Mouse (Mus musculus) midbrain, embryonic 16.5 days (tissue): ENCODE data around the gene Olfr56. TPM values are rescaled to one million over a fixed set of nuclear protein-coding genes. Genes with fewer than 3 reads are reported as not detected.

Experiments
- ATAC-seq: fragments of 200-750 bp; cut with Nextera tagmentation; 2 replicates; pipeline ENCODE4 v1.8.0; 2017; ENCODE audit warnings: moderate TSS enrichment
- H3K27ac ChIP-seq: fragments of 300-500 bp; sonication (generic); 2 replicates; pipeline ENCODE4 v1.5.1; 2014; ENCODE audit warnings: mild to moderate bottlenecking, low read length, mixed read lengths
- H3K27me3 ChIP-seq: fragments of 300-500 bp; sonication (generic); 2 replicates; pipeline ENCODE4 v1.6.1; 2014; ENCODE audit warnings: low read depth, low read length, mixed read lengths; ENCODE audit not compliant: control insufficient read depth, insufficient read depth
- H3K36me3 ChIP-seq: fragments of 300-500 bp; sonication (generic); 2 replicates; pipeline ENCODE4 v1.6.1; 2014; ENCODE audit warnings: mild to moderate bottlenecking, low read length, moderate library complexity, mixed read lengths; ENCODE audit not compliant: control insufficient read depth, insufficient read depth
- H3K4me1 ChIP-seq: fragments of 300-500 bp; sonication (generic); 2 replicates; pipeline ENCODE4 v1.6.1; 2014; ENCODE audit warnings: mild to moderate bottlenecking, low read length, mixed read lengths; ENCODE audit not compliant: control insufficient read depth, insufficient read depth
- H3K4me2 ChIP-seq: fragments of 300-500 bp; sonication (generic); 2 replicates; pipeline ENCODE4 v1.6.1; 2014; ENCODE audit warnings: mild to moderate bottlenecking, low read length, mixed read lengths
- H3K4me3 ChIP-seq: fragments of 300-500 bp; sonication (generic); 2 replicates; pipeline ENCODE4 v1.5.1; 2014; ENCODE audit warnings: low read depth, mild to moderate bottlenecking, low read length, moderate library complexity, mixed read lengths
- H3K9ac ChIP-seq: fragments of 300-500 bp; sonication (generic); 2 replicates; pipeline ENCODE4 v1.6.1; 2014; ENCODE audit warnings: low read depth, low read length, mixed read lengths
- H3K9me3 ChIP-seq: fragments of 300-500 bp; sonication (generic); replicated peaks from 2 replicates; pipeline ENCODE4 v1.6.1; 2014; ENCODE audit warnings: mild to moderate bottlenecking, low read length, mixed read lengths; ENCODE audit not compliant: control insufficient read depth, poor library complexity, severe bottlenecking
- WGBS: fragments of 180-500 bp; shearing (Covaris S2); extraction: QIAGEN DNeasy Blood & Tissue Kit; methylation state at CpG from one replicate; pipeline ENCODE4 v1.1.7; 2014; 5-methylcytosine and 5-hydroxymethylcytosine counted together
- polyA plus RNA-seq: library from polyadenylated mRNA; unstranded; fragments of >200 nt; fragmentation: Nextera tagmentation; extraction: Ambion mirVana; gene quantifications from 2 replicates; pipeline ENCODE4 v1.2.1, GENCODE M21; 2015

The Olfr56 gene
- polyA plus RNA-seq, 1 experiment from 2014 or later, result not detected

DNA sequence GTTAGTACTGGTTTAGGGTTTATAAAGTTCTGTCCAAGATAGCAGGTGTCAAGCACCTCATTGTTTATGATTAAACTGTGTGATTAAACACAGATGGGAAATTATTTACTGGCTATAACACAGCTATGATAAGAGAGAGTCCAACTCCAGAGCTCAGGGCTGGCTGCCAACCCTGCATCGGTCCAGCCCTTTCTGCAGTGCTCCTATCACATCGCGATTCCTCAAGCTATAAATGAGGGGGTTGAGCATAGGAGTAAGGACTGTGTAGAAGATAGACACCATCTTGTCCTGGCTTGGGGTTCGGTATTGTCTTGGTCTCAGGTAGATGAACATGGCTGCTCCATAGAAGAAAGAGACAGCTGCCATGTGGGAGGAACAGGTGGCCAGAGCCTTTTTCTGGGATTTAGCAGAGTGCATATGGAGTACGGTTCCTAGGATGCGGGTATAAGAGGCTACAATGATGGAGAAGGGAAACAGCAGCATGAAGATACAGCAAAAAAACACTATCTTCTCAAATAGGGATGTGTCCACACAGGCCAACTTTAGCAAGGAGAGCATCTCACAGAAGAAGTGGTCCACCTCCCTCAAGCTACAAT, 134.0 kb downstream of the Olfr56 start:
- no peak overlapping the region for H3K27ac ChIP-seq
- ATAC-seq, result no peak
- no peak overlapping the region for H3K4me3 ChIP-seq
- no peaks in the 10 kb centered on the region for H3K4me1 ChIP-seq
- no peaks in the 10 kb centered on the region for H3K36me3 ChIP-seq
- no peak overlapping the region for H3K4me2 ChIP-seq
- H3K9me3 ChIP-seq, result no peaks in the 10 kb centered on the region
- 93% methylated on average over 6 of the region's 6 CpGs for WGBS
- H3K27me3 ChIP-seq, result no peaks in the 10 kb centered on the region
- H3K9ac ChIP-seq, result no peak overlapping the region

DNA sequence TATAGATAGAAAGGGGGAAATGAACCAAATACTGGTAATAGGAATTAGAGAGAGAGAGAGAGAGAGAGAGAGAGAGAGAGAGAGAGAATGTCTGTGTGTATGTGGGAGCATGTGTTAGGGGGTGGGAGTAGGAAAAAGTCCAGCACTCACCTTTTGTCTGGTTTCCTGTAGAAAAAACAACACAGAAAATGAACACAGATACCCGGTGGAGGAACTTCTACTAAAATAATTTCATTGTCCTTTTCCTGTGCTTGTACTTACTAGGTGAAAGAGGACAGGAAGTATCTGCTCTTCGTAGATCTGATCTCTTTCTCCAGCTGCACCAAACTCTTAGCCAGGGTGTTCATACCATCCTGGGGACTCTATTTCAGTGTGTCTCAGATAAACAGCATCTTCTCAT, 135.5 kb downstream of the Olfr56 start:
- Histone ChIP-seq H3K4me1 (no peaks in the 10 kb centered on the region), H3K9ac (no peak overlapping the region), H3K9me3 (no peaks in the 10 kb centered on the region), H3K27me3 (no peaks in the 10 kb centered on the region), H3K4me2 (no peak overlapping the region), H3K27ac (no peak overlapping the region), H3K36me3 (no peaks in the 10 kb centered on the region), H3K4me3 (no peak overlapping the region)
- 90% methylated on average over 2 of the region's 2 CpGs for WGBS
- ATAC-seq, result no peak

DNA sequence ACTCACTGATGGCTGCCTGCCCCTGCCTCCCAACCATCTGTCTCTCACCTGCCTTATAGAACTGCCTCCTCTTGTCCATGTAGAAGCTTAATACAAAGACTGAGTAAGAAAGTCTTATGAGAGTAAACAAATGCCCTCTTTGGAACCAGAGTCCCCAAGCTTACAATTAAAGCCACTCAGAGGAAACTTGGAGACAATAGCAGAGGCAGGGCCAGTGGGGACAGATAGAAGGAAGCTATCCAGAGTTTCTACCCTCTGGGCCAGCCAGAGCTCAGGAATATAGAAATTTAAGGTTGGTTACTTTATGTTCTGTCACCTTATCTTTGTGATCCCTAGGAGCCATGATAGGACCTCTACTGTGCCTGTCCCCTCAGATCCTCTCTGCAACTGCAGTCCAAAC, 136.1 kb downstream of the Olfr56 start, which contains the start of gene Olfr1396:
Gene Olfr1396, minus strand, starts transcription at position 101 of the 400 bp plus-strand sequence.
- Histone ChIP-seq H3K4me1 (no peaks in the 10 kb centered on the region), H3K4me3 (no peak within 1 kb of the TSS), H3K9ac (no peak within 1 kb of the TSS), H3K27ac (no peak within 1 kb of the TSS), H3K27me3 (no peaks in the 10 kb centered on the region), H3K9me3 (no peaks in the 10 kb centered on the region), H3K36me3 (no peaks in the 10 kb centered on the region), H3K4me2 (no peak within 1 kb of the TSS)
- ATAC-seq, result no peak

DNA sequence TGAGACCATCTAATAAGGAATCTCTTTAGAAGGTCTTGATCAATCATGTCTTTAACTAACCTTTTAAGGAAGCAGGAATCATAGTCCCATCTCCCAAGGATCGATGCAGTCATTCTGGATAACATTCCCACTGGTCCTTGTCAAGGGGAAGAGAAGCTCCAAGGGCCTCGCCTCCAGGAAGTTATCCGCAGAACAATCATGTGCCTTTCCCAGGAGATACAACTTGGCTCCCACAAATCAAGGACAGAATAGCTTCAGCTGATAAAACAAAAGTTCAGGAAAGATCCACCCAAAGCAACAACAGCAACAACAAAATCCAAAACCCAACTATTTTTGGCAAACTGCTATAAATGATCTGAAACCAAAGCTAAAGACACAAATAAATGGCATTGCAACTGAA, 140.9 kb downstream of the Olfr56 start:
- ATAC-seq, result no peak
- H3K27me3 ChIP-seq, result no peaks in the 10 kb centered on the region
- H3K4me2 ChIP-seq, result no peak overlapping the region
- 90% methylated on average over 3 of the region's 3 CpGs for WGBS
- H3K4me1 ChIP-seq, result no peaks in the 10 kb centered on the region
- no peak overlapping the region for H3K9ac ChIP-seq
- no peak overlapping the region for H3K4me3 ChIP-seq
- H3K9me3 ChIP-seq, result no peaks in the 10 kb centered on the region
- no peak overlapping the region for H3K27ac ChIP-seq
- no peaks in the 10 kb centered on the region for H3K36me3 ChIP-seq

DNA sequence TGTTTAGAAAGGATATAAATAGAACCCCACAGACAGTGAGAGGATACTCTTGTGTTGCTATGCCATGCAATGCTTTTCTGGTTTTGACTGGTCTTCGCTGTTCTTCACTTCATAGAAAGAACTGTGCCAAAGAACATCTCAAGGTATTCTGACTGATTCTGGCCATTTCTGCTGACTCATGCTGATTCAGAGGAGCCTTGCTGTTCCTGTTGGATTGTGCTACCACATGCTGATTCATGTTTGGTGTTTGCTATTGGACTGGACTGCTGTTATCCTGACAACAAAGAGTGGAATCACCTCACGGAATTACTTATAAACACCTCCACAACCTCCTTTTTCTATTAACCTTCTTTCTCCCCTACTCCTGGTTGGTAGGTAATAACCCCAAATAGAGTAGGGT, 145.5 kb downstream of the Olfr56 start:
- ATAC-seq, result no peak
- WGBS, result 84% methylated on average over 2 of the region's 2 CpGs

DNA sequence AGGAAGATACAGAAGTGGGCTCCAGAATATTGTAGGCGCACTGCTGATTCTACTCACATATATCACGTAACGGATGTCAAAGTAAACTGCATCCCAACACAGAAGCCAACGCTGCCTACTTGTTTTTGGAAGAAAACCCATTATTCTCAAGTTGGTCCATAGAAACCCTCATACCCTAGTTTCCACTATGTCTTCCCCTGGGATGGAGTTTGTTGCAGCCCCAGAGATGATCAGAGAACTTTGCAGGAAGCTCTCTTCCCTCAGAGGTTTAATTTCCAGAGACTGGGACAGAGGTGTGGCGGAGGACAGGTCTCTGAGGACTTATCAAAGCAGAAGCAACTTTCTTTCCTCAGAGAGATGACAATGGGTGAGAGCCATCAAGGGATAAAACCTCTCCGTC, 163.3 kb downstream of the Olfr56 start, which contains the start of gene Olfr1395:
Gene Olfr1395, plus strand, starts transcription at position 301 of the 400 bp plus-strand sequence.
- no peaks in the 10 kb centered on the region for H3K4me1 ChIP-seq
- no peak within 1 kb of the TSS for H3K4me2 ChIP-seq
- no peak within 1 kb of the TSS for H3K9ac ChIP-seq
- H3K27me3 ChIP-seq, result no peaks in the 10 kb centered on the region
- H3K27ac ChIP-seq, result no peak within 1 kb of the TSS
- H3K9me3 ChIP-seq, result no peaks in the 10 kb centered on the region
- ATAC-seq, result no peak
- WGBS, result 94% methylated on average over 6 of the region's 6 CpGs
- no peak within 1 kb of the TSS for H3K4me3 ChIP-seq
- H3K36me3 ChIP-seq, result no peaks in the 10 kb centered on the region

More for the DNA sequence above, 145.5 kb downstream of the Olfr56 start:
- Histone ChIP-seq H3K4me3 (no peak overlapping the region), H3K9ac (no peak overlapping the region), H3K36me3 (no peaks in the 10 kb centered on the region), H3K27ac (no peak overlapping the region), H3K27me3 (no peaks in the 10 kb centered on the region), H3K9me3 (no peaks in the 10 kb centered on the region), H3K4me2 (no peak overlapping the region), H3K4me1 (no peaks in the 10 kb centered on the region)

DNA sequence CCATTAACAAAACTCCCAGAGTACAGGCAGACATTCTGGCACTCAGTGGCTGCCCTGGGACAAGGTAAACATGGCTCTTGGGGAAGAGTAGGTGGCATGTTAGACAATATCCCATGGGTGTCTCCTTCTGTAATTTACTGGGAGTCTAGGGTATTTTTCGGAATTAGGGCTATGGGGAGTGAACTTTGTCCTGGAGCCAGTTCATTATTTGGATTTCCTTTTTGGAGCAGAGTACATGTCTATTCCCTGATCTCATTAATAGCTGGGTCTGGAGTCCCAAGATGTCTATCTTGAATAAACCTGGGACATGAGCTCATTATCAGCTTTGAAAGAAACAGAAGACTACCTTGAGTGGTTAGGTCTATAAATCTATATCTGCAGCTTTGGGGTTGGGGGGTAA, 175.4 kb downstream of the Olfr56 start, which contains the start of gene Olfr1394:
Gene Olfr1394, plus strand, starts transcription at position 301 of the 400 bp plus-strand sequence.
- Histone ChIP-seq H3K4me1 (no peaks in the 10 kb centered on the region), H3K4me3 (no peak within 1 kb of the TSS), H3K9me3 (no peaks in the 10 kb centered on the region), H3K9ac (no peak within 1 kb of the TSS), H3K36me3 (no peaks in the 10 kb centered on the region), H3K27me3 (no peaks in the 10 kb centered on the region), H3K27ac (no peak within 1 kb of the TSS), H3K4me2 (no peak within 1 kb of the TSS)
- 83% methylated on average over 1 of the region's 1 CpGs for WGBS
- no peak for ATAC-seq

DNA sequence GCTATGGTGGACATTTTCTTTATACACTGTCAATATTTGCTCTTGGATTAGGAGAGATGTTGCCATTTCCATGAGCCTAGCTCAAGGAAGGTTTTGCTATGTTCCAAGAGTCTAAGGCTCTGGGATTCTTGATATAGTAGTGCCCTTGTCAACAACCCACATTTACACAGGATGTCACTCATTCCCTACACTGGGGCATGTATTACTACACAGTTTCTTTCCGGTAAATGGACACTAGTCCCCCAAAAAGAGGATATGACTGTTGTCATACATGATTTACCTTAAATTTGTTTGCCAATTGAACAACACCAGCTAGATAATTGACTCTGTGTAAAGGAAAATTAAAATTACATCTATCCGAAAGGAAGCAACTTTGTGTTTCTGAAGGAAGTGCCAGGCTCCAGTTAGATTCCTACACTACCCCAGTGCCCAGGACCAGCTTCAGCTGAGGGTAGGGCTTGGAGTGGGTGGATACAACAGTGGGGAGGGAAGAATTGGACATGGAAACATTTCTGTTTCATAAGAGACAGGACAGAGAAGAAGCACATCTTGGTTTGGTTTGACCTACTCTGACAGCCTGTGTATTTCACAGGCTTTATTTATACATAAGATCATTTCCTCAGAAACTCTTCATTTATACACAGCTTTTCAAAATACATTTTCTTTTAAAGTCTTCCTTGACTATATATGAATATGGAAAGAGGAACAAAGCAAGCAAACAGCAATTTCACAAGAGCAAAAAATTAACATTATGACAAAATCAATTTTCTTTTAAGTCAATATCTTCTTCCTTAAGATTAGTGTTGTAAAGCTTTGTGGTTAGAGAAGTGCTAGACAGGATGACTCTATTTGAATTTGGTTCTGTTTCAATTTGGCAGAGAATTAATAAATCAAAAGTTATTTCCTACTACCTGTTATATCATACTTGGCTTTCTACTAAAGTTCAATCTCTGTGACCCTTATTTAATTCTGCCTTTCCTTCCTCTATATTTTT, 178.4 kb downstream of the Olfr56 start:
- Histone ChIP-seq H3K36me3 (no peaks in the 10 kb centered on the region), H3K9ac (no peak overlapping the region), H3K4me1 (no peaks in the 10 kb centered on the region), H3K4me2 (no peak overlapping the region), H3K27me3 (no peaks in the 10 kb centered on the region), H3K9me3 (no peaks in the 10 kb centered on the region), H3K4me3 (no peak overlapping the region), H3K27ac (no peak overlapping the region)
- no peak for ATAC-seq
- WGBS, result 92% methylated on average over 2 of the region's 2 CpGs
